Comparison of ENCODE assay signal across 9 mouse cellular contexts in genomic region chr12:24682563-24682962, GRCm38 (mm10). TPM values are rescaled to one million over a fixed set of nuclear protein-coding genes. Genes with fewer than 3 reads are reported as not detected.
DNase-seq lines count a peak whose midpoint lies in the region; ATAC-seq lines count a peak whose summit lies in the region.
"Had no signal": no experiment of that assay in that cellular context is flagged by ENCODE, and none has a peak within 500 bp of the region (broad histone marks: within the 10 kb centered on the region; RNA-seq: fewer than 3 reads in every experiment).

No protein-coding gene starts in this region.

- H3K27me3 ChIP-seq in heart, embryonic 12.5 days (replicated peaks): peaks cover 59% of the 10 kb centered on the region
- H3K27me3 ChIP-seq in midbrain, embryonic 10.5 days (ENCODE audit: low read depth, poor library complexity, severe bottlenecking): peaks cover 77% of the 10 kb centered on the region

- H3K4me1 ChIP-seq in heart, embryonic 12.5 days (replicated peaks): peaks cover 25% of the 10 kb centered on the region
- peaks cover 21% of the 10 kb centered on the region for H3K4me1 ChIP-seq in midbrain, embryonic 10.5 days

- no peaks in the 10 kb centered on the region for H3K9me3 ChIP-seq in heart, embryonic 12.5 days (replicated peaks)
- H3K9me3 ChIP-seq in midbrain, embryonic 10.5 days (replicated peaks): no peaks in the 10 kb centered on the region

- DNase-seq in layer of hippocampus, adult 11-12 months (ENCODE audit: low spot score): peak; percentile 32
- no peak for DNase-seq in layer of hippocampus, postnatal 25 days (ENCODE audit: extremely low spot score in 1 of 2, low spot score in 1 of 2)
- DNase-seq in kidney, postnatal 10 days: peak; percentile 50
- DNase-seq in right cerebral cortex, postnatal 10 days (ENCODE audit: low spot score in 2 of 2): peak; percentile 66 to 74
- no peak for DNase-seq in midbrain, embryonic 10.5 days (ENCODE audit: low spot score)
- DNase-seq in adrenal gland, adult 18-20 months (ENCODE audit: low spot score in 2 of 2): no peak

- 0 out of 2 replicates have a peak overlapping the region, but pooled peaks have one; percentile 4 for H3K27ac ChIP-seq in heart, embryonic 12.5 days (ENCODE audit: poor library complexity, severe bottlenecking)
- H3K27ac ChIP-seq in midbrain, embryonic 10.5 days (replicated peaks): no peak overlapping the region

- H3K4me3 ChIP-seq in heart, embryonic 12.5 days: no peak overlapping the region
- no peak overlapping the region for H3K4me3 ChIP-seq in midbrain, embryonic 10.5 days
- H3K4me3 ChIP-seq: myocyte had no signal

- no peaks in the 10 kb centered on the region for H3K36me3 ChIP-seq in heart, embryonic 12.5 days
- H3K36me3 ChIP-seq in midbrain, embryonic 10.5 days: no peaks in the 10 kb centered on the region

- 40% methylated on average over 8 of the region's 8 CpGs for WGBS in heart, embryonic 12.5 days
- 55% methylated on average over 8 of the region's 8 CpGs for WGBS in midbrain, embryonic 10.5 days

- H3K9ac ChIP-seq in heart, embryonic 12.5 days: no peak overlapping the region

- no peak for ATAC-seq in heart, embryonic 12.5 days (ENCODE audit: insufficient number of reproducible peaks, low FRiP score)
- no peak for ATAC-seq in erythroblast, adult 5-6 weeks (replicated peaks; ENCODE audit: low FRiP score, poor library complexity, severe bottlenecking)

- peak overlapping the region; percentile 17; the same call in 1 of the 2 replicates for H3K4me2 ChIP-seq in heart, embryonic 12.5 days

RNA-seq across cellular contexts. Expression of gene Cys1, which starts 0.9 kb away (rescaled TPM):
- total RNA-seq in layer of hippocampus, postnatal 25 days (2021): 10 to 100 TPM; 20.6 to 25.0 TPM
- polyA plus RNA-seq in heart, embryonic 12.5 days (2016; fragmentation: Nextera tagmentation; extraction: Ambion mirVana): 0.76 and 1.0 TPM in 2 replicates
- 0.39 and 0.49 TPM in 2 replicates for polyA plus RNA-seq in midbrain, embryonic 10.5 days (2016; fragmentation: Nextera tagmentation; extraction: Ambion mirVana)
- total RNA-seq in erythroblast, adult 5-6 weeks (2015; ENCODE audit: low replicate concordance): not detected in 2 replicates
- total RNA-seq in erythroblast, adult 5-6 weeks (2017; ENCODE audit: low replicate concordance): not detected in 2 replicates
- total RNA-seq in adrenal gland, adult 18-20 months (2021): 1 to 10 TPM; 3.9 to 6.2 TPM

RNA-seq across cellular contexts. Expression of gene Rrm2, which starts 25.5 kb away (rescaled TPM):
- total RNA-seq in layer of hippocampus, postnatal 25 days (2021): 1 to 10 TPM; 2.6 to 3.5 TPM
- polyA plus RNA-seq in heart, embryonic 12.5 days (2016; fragmentation: Nextera tagmentation; extraction: Ambion mirVana): 280 and 281 TPM in 2 replicates
- polyA plus RNA-seq in midbrain, embryonic 10.5 days (2016; fragmentation: Nextera tagmentation; extraction: Ambion mirVana): 732 and 813 TPM in 2 replicates
- 113 and 145 TPM in 2 replicates for total RNA-seq in erythroblast, adult 5-6 weeks (2015; ENCODE audit: low replicate concordance)
- total RNA-seq in erythroblast, adult 5-6 weeks (2017; ENCODE audit: low replicate concordance): 150 and 198 TPM in 2 replicates
- total RNA-seq in adrenal gland, adult 18-20 months (2021): 1 to 10 TPM; 4.6 to 5.1 TPM

RNA-seq across cellular contexts. Expression of gene Klf11, which starts 31.5 kb away (rescaled TPM):
- total RNA-seq in layer of hippocampus, postnatal 25 days (2021): 1 to 10 TPM; 3.6 to 4.2 TPM
- 20.6 and 21.6 TPM in 2 replicates for polyA plus RNA-seq in heart, embryonic 12.5 days (2016; fragmentation: Nextera tagmentation; extraction: Ambion mirVana)
- polyA plus RNA-seq in midbrain, embryonic 10.5 days (2016; fragmentation: Nextera tagmentation; extraction: Ambion mirVana): 13.6 and 16.1 TPM in 2 replicates
- 4.8 and 7.9 TPM in 2 replicates for total RNA-seq in erythroblast, adult 5-6 weeks (2015; ENCODE audit: low replicate concordance)
- 11.8 and 14.8 TPM in 2 replicates for total RNA-seq in erythroblast, adult 5-6 weeks (2017; ENCODE audit: low replicate concordance)
- 10 to 100 TPM; 10.7 to 15.5 TPM for total RNA-seq in adrenal gland, adult 18-20 months (2021)

Comparison
In these comparisons a context has a peak if more than half of its experiments do, and no peak if none do; other contexts are left out.
1. DNase-seq: peak in layer of hippocampus, adult 11-12 months (single experiment), kidney, postnatal 10 days (single experiment) and right cerebral cortex, postnatal 10 days (2 of 2); none in layer of hippocampus, postnatal 25 days (0 of 2), midbrain, embryonic 10.5 days (single experiment) and adrenal gland, adult 18-20 months (0 of 2).
2. RNA of gene Cys1, which starts 0.9 kb away (total RNA-seq): 20.6 to 25.0 TPM in layer of hippocampus, postnatal 25 days and 3.9 to 6.2 TPM in adrenal gland, adult 18-20 months; not detected in erythroblast, adult 5-6 weeks; every median in the first group is over 4 times any median in the second.
3. RNA of gene Rrm2, which starts 25.5 kb away (total RNA-seq): 113 to 198 TPM in erythroblast, adult 5-6 weeks; 4.6 to 5.1 TPM in adrenal gland, adult 18-20 months and 2.6 to 3.5 TPM in layer of hippocampus, postnatal 25 days; every median in the first group is over 10 times any median in the second.